Mouse (Mus musculus) embryonic fibroblast, embryonic 13.5 days (primary cell): Measurements from ENCODE around the gene 2610507B11Rik. TPM values are rescaled to one million over a fixed set of nuclear protein-coding genes. Genes with fewer than 3 reads are reported as not detected.

ENCODE experiments used
- H3K27ac ChIP-seq: 2 replicates; pipeline ENCODE4 v1.5.1; 2012; ENCODE audit warnings: low read length, control low read depth, inconsistent platforms; ENCODE audit not compliant: insufficient read depth
- H3K4me1 ChIP-seq: 2 replicates; pipeline ENCODE4 v1.6.1; 2011; ENCODE audit warnings: low read length; ENCODE audit not compliant: control insufficient read depth, insufficient read depth
- H3K4me3 ChIP-seq: 2 replicates; pipeline ENCODE4 v1.5.1; 2011; ENCODE audit warnings: mild to moderate bottlenecking, control low read depth, low read length; ENCODE audit not compliant: insufficient read depth
- CTCF ChIP-seq: IDR thresholded peaks from 2 replicates; pipeline ENCODE4 v1.5.1; 2011; ENCODE audit warnings: mild to moderate bottlenecking, control low read depth, low read length, moderate library complexity, borderline replicate concordance; ENCODE audit not compliant: insufficient read depth
- POLR2A ChIP-seq: IDR thresholded peaks from 2 replicates; pipeline ENCODE4 v1.6.1; 2011; ENCODE audit warnings: low read depth, mild to moderate bottlenecking, control low read depth, low read length, moderate library complexity
- polyA plus RNA-seq: library from polyadenylated mRNA; stranded (reverse); fragments of >200 nt; gene quantifications from 2 replicates; pipeline ENCODE4 v1.2.4, GENCODE M21; 2011; ENCODE audit warnings: low read depth; ENCODE audit not compliant: missing spikeins, insufficient read length

2610507B11Rik gene
- 81.8 and 86.7 TPM in 2 replicates for polyA plus RNA-seq

- Histone ChIP-seq H3K4me1 (peaks cover 2% of the 10 kb centered on the region), H3K27ac (peak within 1 kb of the TSS; percentile 12; the same call in 1 of the 2 replicates), H3K4me3 (peak within 1 kb of the TSS; percentile 92)
- TF ChIP-seq CTCF (no peak), POLR2A (peak; percentile 75)
Measured at GRCm38 (mm10) chr11:78261380-78262352, at the start of gene 2610507B11Rik. TSS of gene 2610507B11Rik (plus strand) at chr11:78261752.

- no peak overlapping the region for H3K4me3 ChIP-seq
- H3K4me1 ChIP-seq, result no peaks in the 10 kb centered on the region
- no peak for TF ChIP-seq CTCF
- no peak for TF ChIP-seq POLR2A
- H3K27ac ChIP-seq, result no peak overlapping the region
Measured at GRCm38 (mm10) chr11:78213086-78213817, 48.3 kb upstream of the 2610507B11Rik start.

GRCm38 (mm10) chr11:78215709-78216317 is 45.7 kb upstream of the 2610507B11Rik start:
- Histone ChIP-seq H3K4me1 (no peaks in the 10 kb centered on the region), H3K4me3 (no peak overlapping the region), H3K27ac (no peak overlapping the region)
- no peak for TF ChIP-seq POLR2A
- no peak for TF ChIP-seq CTCF

- H3K4me3 ChIP-seq, result no peak overlapping the region
- TF ChIP-seq CTCF, result no peak
- no peak for TF ChIP-seq POLR2A
- H3K27ac ChIP-seq, result no peak overlapping the region
- H3K4me1 ChIP-seq, result no peaks in the 10 kb centered on the region
Measured at GRCm38 (mm10) chr11:78223586-78223985, 38.0 kb upstream of the 2610507B11Rik start.

- no peak for TF ChIP-seq POLR2A
- no peak for TF ChIP-seq CTCF
- H3K4me3 ChIP-seq, result no peak overlapping the region
- no peaks in the 10 kb centered on the region for H3K4me1 ChIP-seq
- H3K27ac ChIP-seq, result no peak overlapping the region
Measured at GRCm38 (mm10) chr11:78231518-78231917, 30.0 kb upstream of the 2610507B11Rik start.

GRCm38 (mm10) chr11:78240193-78240857 is 21.2 kb upstream of the 2610507B11Rik start:
- no peak overlapping the region for H3K4me3 ChIP-seq
- H3K27ac ChIP-seq, result no peak overlapping the region
- TF ChIP-seq CTCF, result no peak
- no peak for TF ChIP-seq POLR2A
- H3K4me1 ChIP-seq, result peaks cover 2% of the 10 kb centered on the region; the same call in 1 of the 2 replicates

GRCm38 (mm10) chr11:78245261-78245626 is 16.3 kb upstream of the 2610507B11Rik start:
- TF ChIP-seq CTCF (no peak), POLR2A (no peak)
- H3K27ac ChIP-seq, result peak overlapping the region; percentile 96; the same call in 1 of the 2 replicates
- H3K4me3 ChIP-seq, result peak overlapping the region; percentile 78
- H3K4me1 ChIP-seq, result peaks cover 2% of the 10 kb centered on the region; the same call in 1 of the 2 replicates

- H3K27ac ChIP-seq, result peak within 1 kb of the TSS; percentile 96
- H3K4me1 ChIP-seq, result peaks cover 2% of the 10 kb centered on the region; the same call in 1 of the 2 replicates
- H3K4me3 ChIP-seq, result peak within 1 kb of the TSS; percentile 78
- TF ChIP-seq CTCF (no peak), POLR2A (peak; percentile 85)
Measured at GRCm38 (mm10) chr11:78245627-78246317, 15.8 kb upstream of the 2610507B11Rik start, which contains the start of the genes Sdf2 and Supt6. TSS of gene Sdf2 (plus strand) at chr11:78245746. TSS of gene Supt6 (minus strand) at chr11:78245987.
